Mouse (Mus musculus): ENCODE data around the gene Ldb2. TPM values are rescaled to one million over a fixed set of nuclear protein-coding genes. Genes with fewer than 3 reads are reported as not detected.

Ldb2 gene
- polyA plus RNA-seq, 1 experiment: 2.8 TPM

DNA sequence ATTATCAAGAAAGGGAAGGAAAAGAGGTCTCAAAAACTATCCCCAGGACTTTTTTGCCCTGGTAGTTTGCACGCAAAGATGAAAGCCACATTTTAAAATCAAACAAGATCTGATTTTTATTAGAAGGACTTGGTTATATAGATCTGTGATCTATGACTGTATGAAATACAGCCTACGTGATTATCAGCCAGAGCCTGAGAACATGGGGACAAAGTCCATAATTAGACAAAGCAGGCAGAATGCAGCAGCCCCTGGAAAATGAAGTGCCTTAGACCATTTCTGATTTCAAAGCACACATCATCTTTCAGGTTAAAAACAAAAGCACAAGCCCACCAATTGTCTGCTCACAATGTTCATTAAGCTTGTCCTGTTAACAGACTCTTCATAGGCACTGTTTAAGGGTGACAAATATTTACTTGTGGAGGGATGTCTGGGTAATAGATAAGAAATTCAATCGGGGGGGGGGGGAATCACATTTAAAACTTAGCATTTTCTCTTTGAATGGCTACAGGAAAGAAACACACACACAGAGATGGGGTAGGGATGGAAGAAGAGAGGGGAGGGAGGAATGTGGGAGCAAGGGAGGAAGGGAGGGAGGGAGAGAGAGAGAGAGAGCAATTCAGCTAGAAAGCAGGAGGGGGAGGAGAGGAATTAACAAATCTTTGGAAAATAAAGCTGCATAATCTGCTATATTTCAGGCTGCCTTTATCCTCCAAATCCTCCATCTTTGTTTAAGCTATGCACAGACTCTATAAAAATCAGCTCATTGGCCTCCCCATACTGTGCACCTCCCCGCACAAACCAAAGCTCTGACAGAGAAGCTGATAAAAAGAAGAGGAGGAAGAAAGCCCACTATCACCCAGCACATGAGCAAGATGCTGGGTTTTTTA is 153.3 kb downstream of the Ldb2 start:
- WGBS: 34% methylated on average over 4 of the region's 4 CpGs
- TF ChIP-seq CTCF (IDR thresholded peaks at IDR 0.05; ENCODE audit: extremely low read depth, insufficient read length, insufficient replicate concordance, low read depth, low read length) (no peak), POLR2A (IDR thresholded peaks at IDR 0.05; ENCODE audit: low read depth, low read length) (no peak)
- H3K36me3 ChIP-seq (ENCODE audit: control insufficient read depth, insufficient read depth, low read length): no peaks in the 10 kb centered on the region
- H3K4me1 ChIP-seq (ENCODE audit: control insufficient read depth, insufficient read depth, insufficient read length, low read length): no peaks in the 10 kb centered on the region
- no peak overlapping the region for H3K4me3 ChIP-seq (ENCODE audit: low read depth, low read length)
- H3K27me3 ChIP-seq (ENCODE audit: control insufficient read depth, insufficient read depth, low read length): no peaks in the 10 kb centered on the region
- no peak overlapping the region for H3K27ac ChIP-seq (ENCODE audit: insufficient read depth, low read depth, low read length)

DNA sequence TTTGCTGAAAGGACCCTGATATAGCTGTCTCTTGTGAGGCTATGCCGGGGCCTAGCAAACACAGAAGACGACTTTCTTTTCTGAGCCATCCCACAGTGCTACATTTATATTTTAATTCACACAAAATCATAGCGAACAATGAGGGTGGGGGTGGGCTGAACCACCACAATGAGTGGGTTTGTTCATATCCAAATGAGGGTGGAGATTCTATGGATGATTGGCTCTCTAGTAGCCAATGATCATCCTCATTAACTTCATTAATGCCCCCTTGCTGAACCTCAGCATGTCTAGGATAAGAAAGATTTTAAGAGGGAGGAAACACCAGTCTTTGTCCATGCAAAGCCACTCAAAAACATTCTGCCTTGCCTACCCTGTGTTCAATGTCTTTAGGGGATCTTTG is 156.4 kb downstream of the Ldb2 start:
- no peak overlapping the region for H3K27ac ChIP-seq (ENCODE audit: insufficient read depth, low read depth, low read length)
- H3K27me3 ChIP-seq (ENCODE audit: control insufficient read depth, insufficient read depth, low read length): no peaks in the 10 kb centered on the region
- H3K4me3 ChIP-seq (ENCODE audit: low read depth, low read length): no peak overlapping the region
- no peaks in the 10 kb centered on the region for H3K36me3 ChIP-seq (ENCODE audit: control insufficient read depth, insufficient read depth, low read length)
- H3K4me1 ChIP-seq (ENCODE audit: control insufficient read depth, insufficient read depth, insufficient read length, low read length): no peaks in the 10 kb centered on the region
- WGBS: 85% methylated on average over 3 of the region's 3 CpGs
- TF ChIP-seq POLR2A (IDR thresholded peaks at IDR 0.05; ENCODE audit: low read depth, low read length) (no peak), CTCF (IDR thresholded peaks at IDR 0.05; ENCODE audit: extremely low read depth, insufficient read length, insufficient replicate concordance, low read depth, low read length) (no peak)

DNA sequence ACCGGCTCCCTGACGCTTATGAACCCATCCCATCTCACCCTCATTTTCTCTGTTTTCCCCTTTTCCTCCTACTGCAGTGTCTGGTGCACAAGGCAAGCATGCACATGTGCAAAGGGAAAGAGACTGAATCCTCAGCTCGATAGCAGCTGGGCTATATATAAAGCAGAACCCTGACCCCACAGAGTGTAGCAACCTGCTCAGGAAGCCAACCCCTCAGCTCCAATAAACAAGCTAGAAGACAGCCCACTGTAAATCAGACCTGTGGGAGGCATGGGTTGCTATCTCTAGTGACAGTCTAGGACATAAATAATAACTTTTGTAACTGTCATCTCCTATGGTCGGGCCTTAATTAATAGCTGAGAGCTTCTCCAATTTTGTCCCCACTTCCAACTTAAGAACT is 158.4 kb downstream of the Ldb2 start:
- Histone ChIP-seq H3K27ac (ENCODE audit: insufficient read depth, low read depth, low read length) (no peak overlapping the region), H3K4me1 (ENCODE audit: control insufficient read depth, insufficient read depth, insufficient read length, low read length) (no peaks in the 10 kb centered on the region), H3K27me3 (ENCODE audit: control insufficient read depth, insufficient read depth, low read length) (no peaks in the 10 kb centered on the region), H3K4me3 (ENCODE audit: low read depth, low read length) (no peak overlapping the region), H3K36me3 (ENCODE audit: control insufficient read depth, insufficient read depth, low read length) (no peaks in the 10 kb centered on the region)
- no peak for TF ChIP-seq POLR2A (IDR thresholded peaks at IDR 0.05; ENCODE audit: low read depth, low read length)
- no peak for TF ChIP-seq CTCF (IDR thresholded peaks at IDR 0.05; ENCODE audit: extremely low read depth, insufficient read length, insufficient replicate concordance, low read depth, low read length)
- 79% methylated on average over 4 of the region's 4 CpGs for WGBS

DNA sequence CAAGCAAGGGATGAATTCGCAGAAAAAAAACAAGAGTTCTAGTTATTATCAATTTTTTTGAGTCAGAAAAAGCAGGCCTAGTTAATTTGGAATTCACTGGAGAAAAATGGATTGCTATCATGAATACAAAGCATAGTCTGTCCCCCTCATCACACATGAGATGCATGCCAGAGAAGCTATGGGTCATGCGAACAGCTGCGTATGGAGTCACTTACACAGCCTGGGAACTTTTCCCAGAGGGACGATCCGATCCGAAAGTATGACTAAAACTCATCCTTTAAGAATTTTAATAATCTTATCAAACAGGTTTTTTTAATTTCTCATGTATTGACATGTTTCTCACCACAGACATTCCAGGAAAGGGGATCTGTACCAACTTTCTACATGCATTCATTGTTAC is 163.9 kb downstream of the Ldb2 start:
- H3K36me3 ChIP-seq (ENCODE audit: control insufficient read depth, insufficient read depth, low read length): no peaks in the 10 kb centered on the region
- WGBS: 86% methylated on average over 6 of the region's 6 CpGs
- no peak overlapping the region for H3K27ac ChIP-seq (ENCODE audit: insufficient read depth, low read depth, low read length)
- H3K4me3 ChIP-seq (ENCODE audit: low read depth, low read length): no peak overlapping the region
- H3K4me1 ChIP-seq (ENCODE audit: control insufficient read depth, insufficient read depth, insufficient read length, low read length): no peaks in the 10 kb centered on the region
- TF ChIP-seq CTCF (IDR thresholded peaks at IDR 0.05; ENCODE audit: extremely low read depth, insufficient read length, insufficient replicate concordance, low read depth, low read length) (no peak), POLR2A (IDR thresholded peaks at IDR 0.05; ENCODE audit: low read depth, low read length) (no peak)
- H3K27me3 ChIP-seq (ENCODE audit: control insufficient read depth, insufficient read depth, low read length): no peaks in the 10 kb centered on the region

DNA sequence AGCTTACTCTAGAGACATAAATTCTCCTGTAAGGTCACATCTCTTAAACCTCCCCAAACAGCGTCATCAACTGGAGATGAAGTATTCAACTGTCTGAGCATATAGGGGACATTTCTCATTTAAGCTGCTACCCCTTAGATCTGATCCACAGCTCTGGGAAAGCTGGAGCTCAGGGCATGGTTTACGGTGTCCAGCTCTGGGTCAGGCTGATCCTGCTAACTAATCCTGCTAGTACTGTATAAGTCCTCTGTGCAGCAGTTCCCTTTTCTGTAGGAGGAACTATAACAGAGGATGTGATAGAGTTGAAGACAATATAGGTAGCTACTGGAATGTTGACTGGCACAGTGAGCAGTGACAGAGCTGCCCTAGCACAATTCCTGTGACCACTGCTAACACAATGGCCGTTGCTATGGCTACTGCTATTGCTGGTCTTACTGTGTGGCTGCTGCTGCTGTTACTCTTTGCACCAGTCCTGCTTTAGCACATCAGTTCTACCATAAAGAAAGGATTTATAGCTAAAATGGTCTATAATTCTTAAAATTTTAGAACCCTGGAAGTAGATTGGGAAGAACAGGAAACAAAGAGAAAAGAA is 170.3 kb downstream of the Ldb2 start:
- TF ChIP-seq CTCF (IDR thresholded peaks at IDR 0.05; ENCODE audit: extremely low read depth, insufficient read length, insufficient replicate concordance, low read depth, low read length) (no peak), POLR2A (IDR thresholded peaks at IDR 0.05; ENCODE audit: low read depth, low read length) (no peak)
- H3K27me3 ChIP-seq (ENCODE audit: control insufficient read depth, insufficient read depth, low read length): no peaks in the 10 kb centered on the region
- H3K4me3 ChIP-seq (ENCODE audit: low read depth, low read length): no peak overlapping the region
- no peaks in the 10 kb centered on the region for H3K36me3 ChIP-seq (ENCODE audit: control insufficient read depth, insufficient read depth, low read length)
- 84% methylated on average over 3 of the region's 3 CpGs for WGBS
- H3K4me1 ChIP-seq (ENCODE audit: control insufficient read depth, insufficient read depth, insufficient read length, low read length): no peaks in the 10 kb centered on the region
- H3K27ac ChIP-seq (ENCODE audit: insufficient read depth, low read depth, low read length): no peak overlapping the region

DNA sequence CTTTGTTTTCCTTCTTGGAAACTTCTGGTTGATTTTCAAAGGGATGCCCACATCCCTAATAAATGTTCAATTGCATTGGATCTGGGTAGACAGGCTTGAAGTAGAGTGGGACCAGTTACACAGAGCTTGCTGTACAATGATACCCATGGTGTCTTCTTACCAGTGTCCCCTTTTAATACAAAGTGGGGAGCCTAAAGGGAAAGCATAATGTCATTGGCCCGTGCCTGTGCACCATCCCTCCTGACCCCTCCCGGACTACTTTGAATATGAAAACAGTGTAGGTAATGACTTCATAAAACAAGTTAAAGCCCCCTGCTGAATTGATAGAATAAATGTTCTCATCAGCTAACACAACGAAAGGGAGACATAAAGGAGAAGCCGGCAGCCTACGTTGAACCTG is 172.0 kb downstream of the Ldb2 start:
- 83% methylated on average over 5 of the region's 5 CpGs for WGBS
- H3K4me3 ChIP-seq (ENCODE audit: low read depth, low read length): no peak overlapping the region
- H3K4me1 ChIP-seq (ENCODE audit: control insufficient read depth, insufficient read depth, insufficient read length, low read length): no peaks in the 10 kb centered on the region
- no peak for TF ChIP-seq POLR2A (IDR thresholded peaks at IDR 0.05; ENCODE audit: low read depth, low read length)
- TF ChIP-seq CTCF (IDR thresholded peaks at IDR 0.05; ENCODE audit: extremely low read depth, insufficient read length, insufficient replicate concordance, low read depth, low read length): no peak
- H3K36me3 ChIP-seq (ENCODE audit: control insufficient read depth, insufficient read depth, low read length): no peaks in the 10 kb centered on the region
- H3K27me3 ChIP-seq (ENCODE audit: control insufficient read depth, insufficient read depth, low read length): no peaks in the 10 kb centered on the region
- H3K27ac ChIP-seq (ENCODE audit: insufficient read depth, low read depth, low read length): no peak overlapping the region

DNA sequence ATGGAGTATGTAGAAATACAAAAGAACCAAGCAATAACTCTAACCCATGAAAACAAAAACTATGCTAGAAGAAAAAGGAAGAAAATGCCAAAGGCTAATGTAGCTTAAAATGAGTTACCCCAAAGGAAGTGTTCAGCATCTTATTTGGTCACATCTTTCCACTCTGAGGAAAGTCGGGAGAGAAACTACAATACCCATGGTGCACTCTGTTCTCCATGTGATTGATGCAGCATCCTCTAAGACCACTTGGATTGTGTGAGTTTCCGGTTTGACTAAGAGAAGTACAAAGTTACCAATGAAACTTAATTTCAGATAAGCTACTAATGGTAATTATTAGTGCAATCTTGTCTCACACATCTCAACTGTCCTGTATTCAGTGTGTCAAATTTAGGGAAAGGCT is 172.6 kb downstream of the Ldb2 start:
- Histone ChIP-seq H3K4me3 (ENCODE audit: low read depth, low read length) (no peak overlapping the region), H3K27me3 (ENCODE audit: control insufficient read depth, insufficient read depth, low read length) (no peaks in the 10 kb centered on the region), H3K36me3 (ENCODE audit: control insufficient read depth, insufficient read depth, low read length) (no peaks in the 10 kb centered on the region), H3K27ac (ENCODE audit: insufficient read depth, low read depth, low read length) (no peak overlapping the region), H3K4me1 (ENCODE audit: control insufficient read depth, insufficient read depth, insufficient read length, low read length) (no peaks in the 10 kb centered on the region)
- WGBS: 82% methylated on average over 2 of the region's 2 CpGs
- TF ChIP-seq POLR2A (IDR thresholded peaks at IDR 0.05; ENCODE audit: low read depth, low read length): no peak
- no peak for TF ChIP-seq CTCF (IDR thresholded peaks at IDR 0.05; ENCODE audit: extremely low read depth, insufficient read length, insufficient replicate concordance, low read depth, low read length)
